Comparison of ENCODE assay signal across 9 mouse cellular contexts in genomic region chr12:69582216-69582612, GRCm38 (mm10). TPM values are rescaled to one million over a fixed set of nuclear protein-coding genes. Genes with fewer than 3 reads are reported as not detected.
DNase-seq lines count a peak whose midpoint lies in the region; ATAC-seq and TF ChIP-seq lines count a peak whose summit lies in the region.
"Had no signal": no experiment of that assay in that cellular context is flagged by ENCODE, and none has a peak within 500 bp of the region (broad histone marks: within the 10 kb centered on the region; RNA-seq: fewer than 3 reads in every experiment).

No protein-coding gene starts in this region.

- no peaks in the 10 kb centered on the region for H3K27me3 ChIP-seq in heart, embryonic 12.5 days (replicated peaks)
- H3K27me3 ChIP-seq in ES-Bruce4 (ENCODE audit: control insufficient read depth, insufficient read depth, low read length, poor library complexity, severe bottlenecking) = no peaks in the 10 kb centered on the region
- H3K27me3 ChIP-seq in forebrain, postnatal 0 days (ENCODE audit: insufficient read depth, low read length) = no peaks in the 10 kb centered on the region
- H3K27me3 ChIP-seq: Patski had no signal

- no peak for TF ChIP-seq EP300 in ES-Bruce4 (IDR thresholded peaks at IDR 0.05; ENCODE audit: insufficient read depth, low read depth, low read length)

- H3K4me2 ChIP-seq in heart, embryonic 12.5 days = peak overlapping the region; percentile 65
- peak overlapping the region; percentile 63 for H3K4me2 ChIP-seq in forebrain, postnatal 0 days (ENCODE audit: low read depth)

- peaks cover 49% of the 10 kb centered on the region for H3K36me3 ChIP-seq in heart, embryonic 12.5 days
- H3K36me3 ChIP-seq in ES-Bruce4 (ENCODE audit: control insufficient read depth, insufficient read depth, low read length, poor library complexity, severe bottlenecking) = peaks cover 2% of the 10 kb centered on the region
- H3K36me3 ChIP-seq in forebrain, postnatal 0 days (ENCODE audit: insufficient read depth) = peaks cover 36% of the 10 kb centered on the region
- peaks cover 39% of the 10 kb centered on the region for H3K36me3 ChIP-seq in macrophage (ENCODE audit: inconsistent target)

- intact Hi-C loops in heart, postnatal 36 days (cut with DNase I) = loop anchor here (5.0 to 10.0 kb wide), 3 partner anchors 100 to 377 kb away; partner anchors contain the start of genes Gm49384 and Sos2

- H3K4me3 ChIP-seq in heart, embryonic 12.5 days = peak overlapping the region; percentile 84
- H3K4me3 ChIP-seq in ES-Bruce4 (ENCODE audit: low read depth, low read length) (peak overlapping the region; percentile 77), macrophage (ENCODE audit: inconsistent target) (peak overlapping the region; percentile 51)
- peak overlapping the region; percentile 71 for H3K4me3 ChIP-seq in forebrain, postnatal 0 days (ENCODE audit: low read depth, low read length)

- TF ChIP-seq POLR2A in ES-Bruce4 (IDR thresholded peaks at IDR 0.05; ENCODE audit: insufficient read depth, low read length) = no peak

- DNase-seq in heart, postnatal 36 days = no peak
- peak; percentile 50 for DNase-seq in forebrain, postnatal 0 days
- DNase-seq in spleen, postnatal 14 days (ENCODE audit: low spot score in 2 of 2) = no peak
- no peak for DNase-seq in adrenal gland, postnatal 14 days

- peak overlapping the region; percentile 83 for H3K9ac ChIP-seq in heart, embryonic 12.5 days
- peak overlapping the region; percentile 90 for H3K9ac ChIP-seq in ES-Bruce4 (ENCODE audit: low read depth, poor library complexity, severe bottlenecking)
- peak overlapping the region; percentile 83 for H3K9ac ChIP-seq in forebrain, postnatal 0 days

- H3K79me2 ChIP-seq in macrophage (ENCODE audit: inconsistent target) = peaks cover 20% of the 10 kb centered on the region

- peak overlapping the region; percentile 80 for H3K27ac ChIP-seq in heart, embryonic 12.5 days (ENCODE audit: poor library complexity, severe bottlenecking)
- H3K27ac ChIP-seq in ES-Bruce4 (ENCODE audit: insufficient read depth, low read length) (no peak overlapping the region), macrophage (no peak overlapping the region)
- peak overlapping the region; percentile 84 for H3K27ac ChIP-seq in forebrain, postnatal 0 days (ENCODE audit: low read depth, low read length)

- no peak for ATAC-seq in heart, embryonic 12.5 days (ENCODE audit: insufficient number of reproducible peaks, low FRiP score)
- no peak for ATAC-seq in forebrain, postnatal 0 days
- ATAC-seq in megakaryocyte-erythroid progenitor cell, adult 5-6 weeks (replicated peaks; ENCODE audit: low FRiP score, low TSS enrichment, poor library complexity, severe bottlenecking) = no peak

- H3K4me1 ChIP-seq in heart, embryonic 12.5 days (replicated peaks) = peaks cover 23% of the 10 kb centered on the region
- no peaks in the 10 kb centered on the region for H3K4me1 ChIP-seq in ES-Bruce4 (ENCODE audit: control insufficient read depth, insufficient read depth, low read length)
- peaks cover 9% of the 10 kb centered on the region; the same call in 1 of the 2 replicates for H3K4me1 ChIP-seq in forebrain, postnatal 0 days (ENCODE audit: insufficient read depth)

- no peak for TF ChIP-seq CTCF in ES-Bruce4 (IDR thresholded peaks at IDR 0.05; ENCODE audit: low read depth, low read length)
- TF ChIP-seq CTCF in forebrain, postnatal 0 days (IDR thresholded peaks at IDR 0.05; ENCODE audit: low read depth) = no peak

- H3K9me3 ChIP-seq in heart, embryonic 12.5 days (replicated peaks) = no peaks in the 10 kb centered on the region
- no peaks in the 10 kb centered on the region for H3K9me3 ChIP-seq in ES-Bruce4 (replicated peaks; ENCODE audit: control insufficient read depth, insufficient read depth, low read length, poor library complexity, severe bottlenecking)
- no peaks in the 10 kb centered on the region for H3K9me3 ChIP-seq in forebrain, postnatal 0 days (ENCODE audit: low read length)

- WGBS in heart, embryonic 12.5 days = 27% methylated on average over 9 of the region's 9 CpGs
- 25% methylated on average over 9 of the region's 9 CpGs for WGBS in forebrain, postnatal 0 days
- 10% methylated on average over 9 of the region's 9 CpGs for WGBS in macrophage (ENCODE audit: missing documents)

RNA-seq across cellular contexts. Expression of gene Vcpkmt, which starts 0.6 kb away (rescaled TPM):
- 19.2 and 21.4 TPM in 2 replicates for polyA plus RNA-seq in heart, embryonic 12.5 days (2016; fragmentation: Nextera tagmentation; extraction: Ambion mirVana)
- 1 to 10 TPM; 2.7 to 4.9 TPM for total RNA-seq in heart, postnatal 36 days (2021)
- polyA plus RNA-seq in ES-Bruce4 (2011; ENCODE audit: insufficient read depth, insufficient read length, low read depth, missing spikeins) = 12.3 and 12.4 TPM in 2 replicates
- 8.9 and 13.8 TPM in 2 replicates for total RNA-seq in forebrain, postnatal 0 days (2014; rRNA removed)
- polyA plus RNA-seq in forebrain, postnatal 0 days (2015; fragmentation: Nextera tagmentation; extraction: Ambion mirVana) = 39.2 and 42.1 TPM in 2 replicates
- total RNA-seq in macrophage (2018; cell fraction: chromatin; rRNA removed) = 1 to 10 TPM in 20 of 26 experiments, under 1 TPM in 3, not detected in 3; 0.81 to 7.8 (median 2.2) TPM
- 10 to 100 TPM; 12.2 to 22.8 (median 17.3) TPM for total RNA-seq in macrophage (2018; cell fraction: cytosol; rRNA removed)
- 1 to 10 TPM; 1.1 to 9.9 (median 4.3) TPM for total RNA-seq in macrophage (2018; cell fraction: nucleus; rRNA removed)
- polyA plus RNA-seq in macrophage (2018) = 15.4 to 25.0 TPM (median 23.6 TPM) in 3 replicates
- 15.5 and 21.3 TPM in 2 replicates for total RNA-seq in megakaryocyte-erythroid progenitor cell, adult 5-6 weeks (2014; fragmentation: Nextera tagmentation)
- 17.5 and 25.4 TPM in 2 replicates for total RNA-seq in megakaryocyte-erythroid progenitor cell, adult 5-6 weeks (2017)
- 8.9 and 12.5 TPM in 2 replicates for total RNA-seq in adrenal gland, postnatal 14 days (2021)

Comparison
In these comparisons a context has a peak if more than half of its experiments do, and no peak if none do; other contexts are left out.
1. H3K27ac ChIP-seq: peak in heart, embryonic 12.5 days (single experiment) and forebrain, postnatal 0 days (single experiment); none in ES-Bruce4 (single experiment) and macrophage (single experiment).
2. Peak in every context shown above with its lines, with median percentiles within 50 percentile points of each other: H3K4me3 ChIP-seq and H3K9ac ChIP-seq.